Mouse (Mus musculus) ES-E14 (cell line): ENCODE data around the gene Srrm3.

ENCODE experiments used
- CHD2 ChIP-seq: IDR thresholded peaks from 2 replicates; pipeline ENCODE4 v1.6.1; 2014; ENCODE audit warnings: mild to moderate bottlenecking, low read depth, low read length, inconsistent platforms
- HCFC1 ChIP-seq: IDR thresholded peaks from 2 replicates; pipeline ENCODE4 v1.6.1; 2012; ENCODE audit warnings: low read length, inconsistent platforms, borderline replicate concordance; ENCODE audit not compliant: insufficient read depth
- MAFK ChIP-seq: IDR thresholded peaks from 2 replicates; pipeline ENCODE4 v1.6.1; 2014; ENCODE audit warnings: mild to moderate bottlenecking, low read depth, low read length, inconsistent platforms; ENCODE audit not compliant: insufficient read depth
- ZC3H11A ChIP-seq: IDR thresholded peaks from 2 replicates; pipeline ENCODE4 v1.6.1; 2012; ENCODE audit warnings: low read depth, mild to moderate bottlenecking, inconsistent platforms, low read length, borderline replicate concordance
- ZNF384 ChIP-seq: IDR thresholded peaks from 2 replicates; pipeline ENCODE4 v1.6.1; 2012; ENCODE audit warnings: low read depth, low read length, inconsistent platforms

GRCm38 (mm10) chr5:135852421-135852820, 45.7 kb downstream of the Srrm3 start:
- TF ChIP-seq ZNF384: no peak
- no peak for TF ChIP-seq MAFK
- TF ChIP-seq HCFC1: no peak
- no peak for TF ChIP-seq CHD2
- no peak for TF ChIP-seq ZC3H11A
